Mouse (Mus musculus) bone marrow, adult 2 months (tissue): ENCODE results near the gene Gm11983. TPM values are rescaled to one million over a fixed set of nuclear protein-coding genes. Genes with fewer than 3 reads are reported as not detected.
"Not testable (repeated sequence)": the region's sequence is repeated elsewhere in the genome, so short reads cannot be mapped to it uniquely, and the experiment has no call there.

Experiments used
- H3K27ac ChIP-seq: fragments of 200-500 bp; 2 replicates; pipeline ENCODE4 v1.5.1; 2012; ENCODE audit warnings: low read depth, mild to moderate bottlenecking, control low read depth, inconsistent platforms, low read length; ENCODE audit not compliant: control insufficient read depth, poor library complexity, insufficient read depth
- H3K4me1 ChIP-seq: fragments of 200-500 bp; 2 replicates; pipeline ENCODE4 v1.6.1; 2011; ENCODE audit warnings: low read length; ENCODE audit not compliant: control insufficient read depth, insufficient read depth
- H3K4me3 ChIP-seq: fragments of 200-500 bp; replicated peaks from 2 replicates; pipeline ENCODE3; 2011; ENCODE audit warnings: mild to moderate bottlenecking, low read depth, low read length, control low read depth; ENCODE audit not compliant: control insufficient read depth
- CTCF ChIP-seq: fragments of 200-500 bp; IDR thresholded peaks from 2 replicates; pipeline ENCODE4 v1.5.1; 2011; ENCODE audit warnings: low read length, control low read depth; ENCODE audit not compliant: control insufficient read depth, insufficient read depth
- POLR2A ChIP-seq: fragments of 200-500 bp; IDR thresholded peaks from 2 replicates; pipeline ENCODE4 v1.6.1; 2011; ENCODE audit warnings: low read depth, mild to moderate bottlenecking, control low read depth, low read length, borderline replicate concordance; ENCODE audit not compliant: control insufficient read depth
- WGBS: fragments of 180-500 bp; shearing (Covaris S2); methylation state at CpG from one replicate; pipeline ENCODE4 v1.1.7; 2018; 5-methylcytosine and 5-hydroxymethylcytosine counted together
- polyA plus RNA-seq: library from polyadenylated mRNA; stranded (reverse); fragments of >200 nt; gene quantifications from 2 replicates; pipeline ENCODE4 v1.2.4, GENCODE M21; 2011; ENCODE audit warnings: low replicate concordance; ENCODE audit not compliant: missing spikeins, insufficient read depth, insufficient read length

Gm11983 gene
- polyA plus RNA-seq, 1 experiment: not detected

- TF ChIP-seq POLR2A (no peak), CTCF (no peak)
- Histone ChIP-seq H3K4me3 (no peak overlapping the region), H3K4me1 (no peaks in the 10 kb centered on the region), H3K27ac (no peak overlapping the region)
- 68% methylated on average over 2 of the region's 2 CpGs for WGBS
Measured at GRCm38 (mm10) chr11:6823176-6823575, 14.3 kb downstream of the Gm11983 start.

GRCm38 (mm10) chr11:6814486-6814885, 23.0 kb downstream of the Gm11983 start:
- Histone ChIP-seq H3K4me3 (no peak overlapping the region), H3K27ac (no peak overlapping the region), H3K4me1 (no peaks in the 10 kb centered on the region)
- TF ChIP-seq POLR2A (no peak), CTCF (no peak)
- 87% methylated on average over 4 of the region's 4 CpGs for WGBS

GRCm38 (mm10) chr11:6802879-6803278, 34.6 kb downstream of the Gm11983 start:
- H3K27ac ChIP-seq: not testable (repeated sequence)

GRCm38 (mm10) chr11:6790690-6791089, 46.8 kb downstream of the Gm11983 start:
- H3K4me1 ChIP-seq: no peaks in the 10 kb centered on the region
- no peak overlapping the region for H3K4me3 ChIP-seq
- no peak for TF ChIP-seq POLR2A
- TF ChIP-seq CTCF: peak; percentile 18; the same call in 1 of the 2 replicates
- WGBS: 83% methylated on average over 3 of the region's 3 CpGs
- H3K27ac ChIP-seq: no peak overlapping the region

More at GRCm38 (mm10) chr11:6802879-6803278, 34.6 kb downstream of the Gm11983 start:
- H3K4me3 ChIP-seq, H3K4me1 ChIP-seq: not testable (repeated sequence)

Other genes starting within 250 kb of the Gm11983 start
- 6.5 TPM in 1 of 2 replicates, not detected in the other for gene Nacad, start 231.6 kb downstream of the Gm11983 start, polyA plus RNA-seq
- gene Tbrg4, start 211.6 kb downstream of the Gm11983 start, polyA plus RNA-seq: 42.4 and 68.1 TPM in 2 replicates
- gene Wap, start 199.0 kb downstream of the Gm11983 start, polyA plus RNA-seq: not detected in 2 replicates
- 2.0 TPM in 1 of 2 replicates, not detected in the other for gene Ramp3, start 179.1 kb downstream of the Gm11983 start, polyA plus RNA-seq
- gene Adcy1, start 225.8 kb upstream of the Gm11983 start, polyA plus RNA-seq: 0.40 TPM in 1 of 2 replicates, not detected in the other